Mouse (Mus musculus): ENCODE results near the gene Tmem176a. TPM values are rescaled to one million over a fixed set of nuclear protein-coding genes. Genes with fewer than 3 reads are reported as not detected.

The Tmem176a gene
- polyA plus RNA-seq, 1 experiment from 2014 or later = 227 TPM

Other genes with a start within 250 kb of the Tmem176a start
- 52.9 and 59.3 TPM in 2 replicates for gene Repin1, start 247.0 kb upstream of the Tmem176a start, polyA plus RNA-seq (2015; fragmentation: Nextera tagmentation; extraction: Ambion mirVana)
- 0.69 TPM in 1 of 2 replicates, not detected in the other for gene Gm44965, start 247.0 kb upstream of the Tmem176a start, polyA plus RNA-seq (2015; fragmentation: Nextera tagmentation; extraction: Ambion mirVana)
- gene Zfp775, start 238.9 kb upstream of the Tmem176a start, polyA plus RNA-seq (2015; fragmentation: Nextera tagmentation; extraction: Ambion mirVana) = 7.5 and 9.3 TPM in 2 replicates
- 4.3 and 5.4 TPM in 2 replicates for gene AI854703, start 214.2 kb upstream of the Tmem176a start, polyA plus RNA-seq (2015; fragmentation: Nextera tagmentation; extraction: Ambion mirVana)
- 3.5 TPM in 2 replicates for gene Gimap8, start 193.7 kb upstream of the Tmem176a start, polyA plus RNA-seq (2015; fragmentation: Nextera tagmentation; extraction: Ambion mirVana)
- 12.7 and 14.8 TPM in 2 replicates for gene Gimap9, start 164.8 kb upstream of the Tmem176a start, polyA plus RNA-seq (2015; fragmentation: Nextera tagmentation; extraction: Ambion mirVana)
- gene Gimap4, start 156.4 kb upstream of the Tmem176a start, polyA plus RNA-seq (2015; fragmentation: Nextera tagmentation; extraction: Ambion mirVana) = 84.6 and 86.0 TPM in 2 replicates
- 59.4 and 67.3 TPM in 2 replicates for gene Gimap6, start 132.7 kb upstream of the Tmem176a start, polyA plus RNA-seq (2015; fragmentation: Nextera tagmentation; extraction: Ambion mirVana)
- gene Gm28053, start 122.3 kb upstream of the Tmem176a start, polyA plus RNA-seq (2015; fragmentation: Nextera tagmentation; extraction: Ambion mirVana) = 1.4 and 2.4 TPM in 2 replicates
- gene Gimap7, start 122.3 kb upstream of the Tmem176a start, polyA plus RNA-seq (2015; fragmentation: Nextera tagmentation; extraction: Ambion mirVana) = not detected in 2 replicates
- gene Gimap1, start 101.9 kb upstream of the Tmem176a start, polyA plus RNA-seq (2015; fragmentation: Nextera tagmentation; extraction: Ambion mirVana) = 39.5 and 43.2 TPM in 2 replicates
- gene Gimap5, start 94.7 kb upstream of the Tmem176a start, polyA plus RNA-seq (2015; fragmentation: Nextera tagmentation; extraction: Ambion mirVana) = 18.0 and 19.9 TPM in 2 replicates
- gene Gimap3, start 70.1 kb upstream of the Tmem176a start, polyA plus RNA-seq (2015; fragmentation: Nextera tagmentation; extraction: Ambion mirVana) = 0.19 TPM in 1 of 2 replicates, not detected in the other
- gene Tmem176b, start 577 bp downstream of the Tmem176a start, polyA plus RNA-seq (2015; fragmentation: Nextera tagmentation; extraction: Ambion mirVana) = 479 and 496 TPM in 2 replicates
- 4.7 and 6.0 TPM in 2 replicates for gene Aoc1, start 32.0 kb downstream of the Tmem176a start, polyA plus RNA-seq (2015; fragmentation: Nextera tagmentation; extraction: Ambion mirVana)
- gene 1600015I10Rik, start 89.0 kb downstream of the Tmem176a start, polyA plus RNA-seq (2015; fragmentation: Nextera tagmentation; extraction: Ambion mirVana) = not detected in 2 replicates
- gene Doxl2, start 134.0 kb downstream of the Tmem176a start, polyA plus RNA-seq (2015; fragmentation: Nextera tagmentation; extraction: Ambion mirVana) = not detected in 2 replicates
- not detected in 2 replicates for gene Svs1, start 145.9 kb downstream of the Tmem176a start, polyA plus RNA-seq (2015; fragmentation: Nextera tagmentation; extraction: Ambion mirVana)
- 0.26 and 0.39 TPM in 2 replicates for gene Gpnmb, start 195.6 kb downstream of the Tmem176a start, polyA plus RNA-seq (2015; fragmentation: Nextera tagmentation; extraction: Ambion mirVana)
- gene Malsu1, start 232.9 kb downstream of the Tmem176a start, polyA plus RNA-seq (2015; fragmentation: Nextera tagmentation; extraction: Ambion mirVana) = 62.8 and 72.2 TPM in 2 replicates

All from kidney, embryonic 16.5 days (tissue).